Mouse (Mus musculus) embryonic facial prominence, embryonic 14.5 days (tissue): ENCODE data around the gene Mkks. TPM values are rescaled to one million over a fixed set of nuclear protein-coding genes. Genes with fewer than 3 reads are reported as not detected.

Experiments used
- ATAC-seq: fragments of 200-750 bp; cut with Nextera tagmentation; 2 replicates; pipeline ENCODE4 v1.8.0; 2017; ENCODE audit warnings: low read depth, moderate number of reproducible peaks, moderate TSS enrichment
- DNase-seq: peaks from one replicate; pipeline ENCODE4 v3.0.0-alpha.2; 2015; ENCODE audit warnings: low spot score
- H3K27ac ChIP-seq: fragments of 300-500 bp; sonication (generic); replicated peaks from 2 replicates; pipeline ENCODE4 v1.5.1; 2014; ENCODE audit warnings: low read depth, mild to moderate bottlenecking, low read length, moderate library complexity
- H3K27me3 ChIP-seq: fragments of 300-500 bp; sonication (generic); replicated peaks from 2 replicates; pipeline ENCODE4 v1.6.1; 2014; ENCODE audit warnings: low read length; ENCODE audit not compliant: control insufficient read depth, insufficient read depth
- H3K36me3 ChIP-seq: fragments of 300-500 bp; sonication (generic); 2 replicates; pipeline ENCODE4 v1.6.1; 2014; ENCODE audit warnings: low read length, mixed read lengths; ENCODE audit not compliant: control insufficient read depth, insufficient read depth
- H3K4me1 ChIP-seq: fragments of 300-500 bp; sonication (generic); 2 replicates; pipeline ENCODE4 v1.6.1; 2014; ENCODE audit warnings: antibody characterized with exemption, low read length; ENCODE audit not compliant: control insufficient read depth, insufficient read depth
- H3K4me2 ChIP-seq: fragments of 300-500 bp; sonication (generic); 2 replicates; pipeline ENCODE4 v1.6.1; 2014; ENCODE audit warnings: low read depth, mild to moderate bottlenecking, low read length, moderate library complexity, mixed read lengths
- H3K4me3 ChIP-seq: fragments of 300-500 bp; sonication (generic); 2 replicates; pipeline ENCODE4 v1.5.1; 2014; ENCODE audit warnings: low read depth, mild to moderate bottlenecking, low read length
- H3K9ac ChIP-seq: fragments of 300-500 bp; sonication (generic); 2 replicates; pipeline ENCODE4 v1.6.1; 2014; ENCODE audit warnings: low read depth, mild to moderate bottlenecking, low read length, moderate library complexity, mixed read lengths
- H3K9me3 ChIP-seq: fragments of 300-500 bp; sonication (generic); 2 replicates; pipeline ENCODE4 v1.6.1; 2016; ENCODE audit warnings: low read length; ENCODE audit not compliant: control insufficient read depth
- WGBS: fragments of 180-500 bp; shearing (Covaris S2); extraction: QIAGEN DNeasy Blood & Tissue Kit; methylation state at CpG from one replicate; pipeline ENCODE4 v1.1.7; 2014; 5-methylcytosine and 5-hydroxymethylcytosine counted together
- polyA plus RNA-seq: library from polyadenylated mRNA; unstranded; fragments of >200 nt; fragmentation: Nextera tagmentation; extraction: Ambion mirVana; gene quantifications from 2 replicates; pipeline ENCODE4 v1.2.1, GENCODE M21; 2014

Gene Mkks
- polyA plus RNA-seq, 1 experiment from 2014 or later = 12.3 TPM

- WGBS = 96% methylated on average over 2 of the region's 2 CpGs
- Histone ChIP-seq H3K9me3 (no peaks in the 10 kb centered on the region), H3K36me3 (peaks cover 43% of the 10 kb centered on the region), H3K4me3 (no peak within 1 kb of the TSS), H3K9ac (no peak within 1 kb of the TSS), H3K27me3 (no peaks in the 10 kb centered on the region), H3K4me1 (peaks cover 5% of the 10 kb centered on the region), H3K27ac (no peak within 1 kb of the TSS), H3K4me2 (no peak within 1 kb of the TSS)
- DNase-seq (no peak), ATAC-seq (no peak)
These were observed 5.6 kb downstream of the Mkks start, which contains the start of gene AL731706.2 for GRCm38 (mm10) chr2:136885579-136885978. AL731706.2 (minus strand) TSS chr2:136885679.

DNA sequence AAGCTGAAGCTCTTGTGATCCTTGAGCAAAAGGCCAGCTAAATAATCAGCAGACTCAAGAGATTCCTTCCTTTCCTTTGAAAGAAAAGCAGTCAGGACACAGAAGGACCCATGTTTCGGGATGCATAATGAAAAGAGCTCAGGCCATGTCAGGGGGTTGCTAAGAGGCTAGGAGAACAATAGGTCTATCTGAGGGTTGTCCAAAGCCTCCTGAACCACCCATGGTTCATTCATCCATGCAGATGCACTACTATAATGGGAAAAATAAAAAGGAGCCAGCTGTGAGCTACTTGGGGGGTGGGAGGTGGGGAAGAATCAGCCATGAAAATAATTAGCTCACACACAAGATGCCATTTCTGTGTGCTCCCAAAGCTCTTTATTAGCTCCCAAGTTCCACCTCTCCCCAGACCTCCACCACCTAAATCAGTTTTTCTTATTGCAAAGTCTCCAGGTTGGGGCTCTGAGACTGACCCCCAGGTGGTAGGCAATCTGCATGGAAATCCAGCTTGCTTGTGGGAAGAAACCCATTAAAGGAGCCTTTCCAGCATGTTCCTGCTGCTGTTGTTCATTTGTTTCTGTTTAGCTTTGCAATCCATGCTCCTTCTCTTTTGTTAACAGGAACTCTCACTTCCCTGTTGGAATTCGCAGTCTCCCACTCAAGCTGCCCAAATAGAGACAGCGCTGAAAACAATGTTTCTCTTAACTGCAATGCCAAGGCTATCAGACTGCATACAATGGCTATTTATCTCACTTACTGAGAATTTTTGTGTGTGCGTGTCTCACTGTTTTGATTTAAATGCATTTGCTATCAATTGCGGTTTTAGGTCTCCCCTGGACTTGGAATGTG, 36.4 kb downstream of the Mkks start:
- no peaks in the 10 kb centered on the region for H3K36me3 ChIP-seq
- peaks cover 9% of the 10 kb centered on the region; the same call in 1 of the 2 replicates for H3K4me1 ChIP-seq
- ATAC-seq = no peak
- H3K4me2 ChIP-seq = no peak overlapping the region
- DNase-seq = peak; percentile 17
- H3K9me3 ChIP-seq = no peaks in the 10 kb centered on the region
- no peak overlapping the region for H3K27ac ChIP-seq
- no peak overlapping the region for H3K9ac ChIP-seq
- H3K27me3 ChIP-seq = no peaks in the 10 kb centered on the region
- WGBS = 26% methylated on average over 5 of the region's 5 CpGs
- no peak overlapping the region for H3K4me3 ChIP-seq

- H3K4me1 ChIP-seq = peaks cover 9% of the 10 kb centered on the region; the same call in 1 of the 2 replicates
- H3K36me3 ChIP-seq = no peaks in the 10 kb centered on the region
- no peak overlapping the region for H3K9ac ChIP-seq
- H3K4me3 ChIP-seq = no peak overlapping the region
- no peak overlapping the region for H3K27ac ChIP-seq
- no peak for DNase-seq
- no peaks in the 10 kb centered on the region for H3K27me3 ChIP-seq
- ATAC-seq = no peak
- no peaks in the 10 kb centered on the region for H3K9me3 ChIP-seq
- whole genome bisulfite sequencing = 62% methylated on average over 3 of the region's 3 CpGs
- H3K4me2 ChIP-seq = no peak overlapping the region
These were observed 40.8 kb downstream of the Mkks start for GRCm38 (mm10) chr2:136850366-136850765.

- H3K27me3 ChIP-seq = no peaks in the 10 kb centered on the region
- no peaks in the 10 kb centered on the region for H3K36me3 ChIP-seq
- H3K4me3 ChIP-seq = no peak overlapping the region
- no peaks in the 10 kb centered on the region for H3K9me3 ChIP-seq
- no peak for DNase-seq
- ATAC-seq = no peak
- H3K4me2 ChIP-seq = no peak overlapping the region
- WGBS = 49% methylated on average over 1 of the region's 1 CpGs
- H3K27ac ChIP-seq = no peak overlapping the region
- no peaks in the 10 kb centered on the region for H3K4me1 ChIP-seq
- H3K9ac ChIP-seq = no peak overlapping the region
These were observed 53.2 kb downstream of the Mkks start for GRCm38 (mm10) chr2:136837994-136838393.

- H3K9ac ChIP-seq = no peak overlapping the region
- DNase-seq (peak; percentile 26), ATAC-seq (no peak)
- H3K4me2 ChIP-seq = no peak overlapping the region
- H3K9me3 ChIP-seq = no peaks in the 10 kb centered on the region
- H3K27ac ChIP-seq = no peak overlapping the region
- H3K4me3 ChIP-seq = no peak overlapping the region
- no peaks in the 10 kb centered on the region for H3K4me1 ChIP-seq
- 60% methylated on average over 3 of the region's 3 CpGs for whole genome bisulfite sequencing
- no peaks in the 10 kb centered on the region for H3K36me3 ChIP-seq
- no peaks in the 10 kb centered on the region for H3K27me3 ChIP-seq
These were observed 55.3 kb downstream of the Mkks start for GRCm38 (mm10) chr2:136835882-136836281.

- Histone ChIP-seq H3K4me3 (no peak overlapping the region), H3K36me3 (no peaks in the 10 kb centered on the region)
These were observed 56.5 kb downstream of the Mkks start for GRCm38 (mm10) chr2:136834715-136835075.

DNA sequence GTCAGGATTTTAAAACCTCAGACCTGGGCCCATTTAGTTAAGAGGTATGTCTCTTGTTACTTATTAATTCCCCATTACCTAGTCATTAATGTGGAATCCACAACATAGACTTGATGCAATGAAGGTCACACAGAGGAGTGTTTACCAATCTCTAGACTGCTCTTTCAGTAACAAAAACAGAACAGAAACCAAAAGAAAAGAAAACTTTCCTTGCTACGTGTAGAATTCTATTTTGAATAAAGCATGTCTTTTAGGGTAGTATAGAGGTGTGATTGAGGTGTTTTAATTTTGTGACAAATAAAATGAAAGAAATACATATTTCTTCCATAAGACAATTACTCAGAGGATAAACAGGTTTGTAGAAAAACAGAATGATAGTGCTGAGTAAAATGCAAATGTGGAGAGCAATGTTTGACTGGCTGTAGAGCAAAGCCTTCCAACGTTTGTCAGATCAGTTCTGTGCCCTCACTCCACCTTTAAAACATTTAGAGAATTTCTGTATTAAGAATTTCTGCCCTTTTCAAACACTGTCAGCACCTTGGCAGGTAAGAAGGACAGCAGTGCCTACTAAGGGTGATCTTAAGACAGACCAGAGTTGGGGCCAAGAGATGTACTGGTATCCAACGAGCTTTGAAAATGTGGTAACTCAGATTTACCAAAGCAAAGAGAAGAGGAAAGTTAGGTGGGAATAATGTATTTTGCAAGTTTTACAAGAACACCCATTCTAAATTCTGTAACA, 57.0 kb downstream of the Mkks start:
- DNase-seq = no peak
- Histone ChIP-seq H3K4me1 (no peaks in the 10 kb centered on the region), H3K9ac (no peak overlapping the region), H3K4me2 (no peak overlapping the region), H3K4me3 (no peak overlapping the region), H3K27me3 (no peaks in the 10 kb centered on the region), H3K9me3 (no peaks in the 10 kb centered on the region), H3K27ac (no peak overlapping the region), H3K36me3 (no peaks in the 10 kb centered on the region)
- WGBS = 79% methylated on average over 3 of the region's 3 CpGs
- ATAC-seq = no peak

More at GRCm38 (mm10) chr2:136834715-136835075, 56.5 kb downstream of the Mkks start:
- H3K9ac ChIP-seq = no peak overlapping the region
- WGBS = 97% methylated on average over 1 of the region's 1 CpGs
- H3K27me3 ChIP-seq = no peaks in the 10 kb centered on the region
- H3K4me2 ChIP-seq = no peak overlapping the region
- no peak overlapping the region for H3K27ac ChIP-seq
- no peaks in the 10 kb centered on the region for H3K4me1 ChIP-seq
- H3K9me3 ChIP-seq = no peaks in the 10 kb centered on the region
- DNase-seq = no peak
- ATAC-seq = no peak

DNA sequence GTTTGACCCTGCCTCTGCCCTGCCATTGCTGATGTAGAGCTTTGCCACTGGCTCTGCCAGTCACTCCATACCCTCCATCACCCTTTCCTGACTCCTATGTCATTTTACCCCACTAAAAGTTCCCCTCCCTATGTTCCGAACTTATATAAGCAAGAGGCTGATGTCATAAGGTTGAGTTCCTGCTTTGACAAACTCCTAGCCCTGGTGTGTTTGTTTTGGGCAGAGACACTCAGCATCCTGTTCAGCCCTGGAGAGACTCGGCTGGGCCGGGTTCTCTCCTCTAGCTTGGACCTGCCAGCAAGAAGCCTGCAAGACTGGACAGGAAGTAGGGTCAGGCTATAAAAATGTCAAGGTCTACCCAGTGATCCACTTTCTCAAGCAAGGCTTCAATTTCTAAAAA, 58.3 kb downstream of the Mkks start:
- Histone ChIP-seq H3K4me1 (no peaks in the 10 kb centered on the region), H3K4me3 (no peak overlapping the region), H3K27me3 (no peaks in the 10 kb centered on the region), H3K27ac (no peak overlapping the region), H3K4me2 (no peak overlapping the region), H3K9me3 (no peaks in the 10 kb centered on the region), H3K9ac (no peak overlapping the region), H3K36me3 (no peaks in the 10 kb centered on the region)
- 51% methylated on average over 3 of the region's 3 CpGs for WGBS
- DNase-seq (no peak), ATAC-seq (no peak)
